Mouse (Mus musculus): ENCODE data around the gene N4bp1.

N4bp1 gene

GRCm38 (mm10) chr8:86884489-86885463 lies at the start of gene N4bp1:
Gene N4bp1, minus strand, starts transcription at chr8:86885258.
- DNase-seq (ENCODE audit: low read depth, low spot score), result peak; percentile 87

- no peak for DNase-seq (ENCODE audit: low read depth, low spot score)
These were observed 49.8 kb upstream of the N4bp1 start for GRCm38 (mm10) chr8:86934841-86935240.

GRCm38 (mm10) chr8:86934393-86934792 lies 49.3 kb upstream of the N4bp1 start:
- no peak for DNase-seq (ENCODE audit: low read depth, low spot score)

GRCm38 (mm10) chr8:86933898-86934297 lies 48.8 kb upstream of the N4bp1 start:
- DNase-seq (ENCODE audit: low read depth, low spot score), result peak; percentile 61

GRCm38 (mm10) chr8:86926237-86926636 lies 41.2 kb upstream of the N4bp1 start:
- DNase-seq (ENCODE audit: low read depth, low spot score), result no peak

GRCm38 (mm10) chr8:86923219-86923835 lies 38.3 kb upstream of the N4bp1 start:
- no peak for DNase-seq (ENCODE audit: low read depth, low spot score)

- no peak for DNase-seq (ENCODE audit: low read depth, low spot score)
These were observed 37.6 kb upstream of the N4bp1 start for GRCm38 (mm10) chr8:86922673-86923072.

- no peak for DNase-seq (ENCODE audit: low read depth, low spot score)
These were observed 37.1 kb upstream of the N4bp1 start for GRCm38 (mm10) chr8:86922141-86922540.

- DNase-seq (ENCODE audit: low read depth, low spot score), result no peak
These were observed 35.9 kb upstream of the N4bp1 start for GRCm38 (mm10) chr8:86920996-86921395.

- DNase-seq (ENCODE audit: low read depth, low spot score), result no peak
These were observed 35.4 kb upstream of the N4bp1 start for GRCm38 (mm10) chr8:86920455-86920854.

GRCm38 (mm10) chr8:86920024-86920423 lies 35.0 kb upstream of the N4bp1 start:
- DNase-seq (ENCODE audit: low read depth, low spot score), result no peak

GRCm38 (mm10) chr8:86919262-86919661 lies 34.2 kb upstream of the N4bp1 start:
- no peak for DNase-seq (ENCODE audit: low read depth, low spot score)

- no peak for DNase-seq (ENCODE audit: low read depth, low spot score)
These were observed 33.0 kb upstream of the N4bp1 start for GRCm38 (mm10) chr8:86918093-86918492.

GRCm38 (mm10) chr8:86917689-86918088 lies 32.6 kb upstream of the N4bp1 start:
- DNase-seq (ENCODE audit: low read depth, low spot score), result no peak

- DNase-seq (ENCODE audit: low read depth, low spot score), result no peak
These were observed 31.3 kb upstream of the N4bp1 start for GRCm38 (mm10) chr8:86916369-86916768.

GRCm38 (mm10) chr8:86911136-86911535 lies 26.1 kb upstream of the N4bp1 start:
- no peak for DNase-seq (ENCODE audit: low read depth, low spot score)

- DNase-seq (ENCODE audit: low read depth, low spot score), result no peak
These were observed 25.2 kb upstream of the N4bp1 start for GRCm38 (mm10) chr8:86910250-86910649.

GRCm38 (mm10) chr8:86908536-86908935 lies 23.5 kb upstream of the N4bp1 start:
- peak; percentile 51 for DNase-seq (ENCODE audit: low read depth, low spot score)

- DNase-seq (ENCODE audit: low read depth, low spot score), result no peak
These were observed 19.9 kb upstream of the N4bp1 start for GRCm38 (mm10) chr8:86904911-86905310.

GRCm38 (mm10) chr8:86903104-86903503 lies 18.0 kb upstream of the N4bp1 start:
- peak; percentile 54 for DNase-seq (ENCODE audit: low read depth, low spot score)

- DNase-seq (ENCODE audit: low read depth, low spot score), result no peak
These were observed 17.6 kb upstream of the N4bp1 start for GRCm38 (mm10) chr8:86902656-86903055.

- no peak for DNase-seq (ENCODE audit: low read depth, low spot score)
These were observed 16.9 kb upstream of the N4bp1 start for GRCm38 (mm10) chr8:86901972-86902371.

Measured in retina, postnatal 7 days (tissue).